Mouse (Mus musculus): Measurements from ENCODE around the gene Scyl3. TPM values are rescaled to one million over a fixed set of nuclear protein-coding genes. Genes with fewer than 3 reads are reported as not detected.

Scyl3 gene
- total and polyA plus RNA-seq, 2 experiments from 2014 or later: 7.3 to 11.2 TPM

GRCm38 (mm10) chr1:163930458-163930794, 1.5 kb downstream of the Scyl3 start:
- Histone ChIP-seq H3K4me2 (ENCODE audit: low read depth, low read length) (peak overlapping the region; percentile 88), H3K9ac (replicated peaks; ENCODE audit: low read depth, low read length) (peak overlapping the region; percentile 99), H3K27me3 (ENCODE audit: control insufficient read depth, insufficient read depth, low read length) (no peaks in the 10 kb centered on the region), H3K9me3 (replicated peaks; ENCODE audit: control insufficient read depth, low read length) (no peaks in the 10 kb centered on the region), H3K27ac (ENCODE audit: low read depth) (peak overlapping the region; percentile 60; the same call in 1 of the 2 replicates), H3K4me3 (ENCODE audit: low read depth, low read length) (peak overlapping the region; percentile 98), H3K36me3 (replicated peaks; ENCODE audit: control insufficient read depth, insufficient read depth, low read length) (peaks cover 22% of the 10 kb centered on the region), H3K4me1 (ENCODE audit: control insufficient read depth, insufficient read depth) (peaks cover 10% of the 10 kb centered on the region)
- peak; percentile 13 for DNase-seq (ENCODE audit: low spot score)
- ATAC-seq (ENCODE audit: insufficient read depth, low read depth): no peak; the same call in 1 of the 2 replicates
- WGBS: under 1% methylated on average over 12 of the region's 12 CpGs
- TF ChIP-seq EP300 (IDR thresholded peaks at IDR 0.05; ENCODE audit: low read depth): no peak
- no peak for TF ChIP-seq CTCF (IDR thresholded peaks at IDR 0.05; ENCODE audit: low read depth)

GRCm38 (mm10) chr1:163931801-163932200, 2.9 kb downstream of the Scyl3 start:
- Histone ChIP-seq H3K9ac (replicated peaks; ENCODE audit: low read depth, low read length) (no peak overlapping the region), H3K4me2 (ENCODE audit: low read depth, low read length) (no peak overlapping the region), H3K27me3 (ENCODE audit: control insufficient read depth, insufficient read depth, low read length) (no peaks in the 10 kb centered on the region), H3K4me3 (ENCODE audit: low read depth, low read length) (no peak overlapping the region), H3K4me1 (ENCODE audit: control insufficient read depth, insufficient read depth) (peaks cover 10% of the 10 kb centered on the region), H3K9me3 (replicated peaks; ENCODE audit: control insufficient read depth, low read length) (no peaks in the 10 kb centered on the region), H3K27ac (ENCODE audit: low read depth) (no peak overlapping the region), H3K36me3 (replicated peaks; ENCODE audit: control insufficient read depth, insufficient read depth, low read length) (peaks cover 35% of the 10 kb centered on the region)
- ATAC-seq (ENCODE audit: insufficient read depth, low read depth) (no peak), DNase-seq (ENCODE audit: low spot score) (no peak)
- 79% methylated on average over 8 of the region's 8 CpGs for WGBS
- TF ChIP-seq CTCF (IDR thresholded peaks at IDR 0.05; ENCODE audit: low read depth): no peak
- TF ChIP-seq EP300 (IDR thresholded peaks at IDR 0.05; ENCODE audit: low read depth): no peak

GRCm38 (mm10) chr1:163934591-163934990, 5.7 kb downstream of the Scyl3 start:
- Histone ChIP-seq H3K4me1 (ENCODE audit: control insufficient read depth, insufficient read depth) (peaks cover 7% of the 10 kb centered on the region), H3K9ac (replicated peaks; ENCODE audit: low read depth, low read length) (no peak overlapping the region), H3K27ac (ENCODE audit: low read depth) (no peak overlapping the region), H3K4me2 (ENCODE audit: low read depth, low read length) (no peak overlapping the region), H3K9me3 (replicated peaks; ENCODE audit: control insufficient read depth, low read length) (no peaks in the 10 kb centered on the region), H3K27me3 (ENCODE audit: control insufficient read depth, insufficient read depth, low read length) (no peaks in the 10 kb centered on the region), H3K4me3 (ENCODE audit: low read depth, low read length) (no peak overlapping the region), H3K36me3 (replicated peaks; ENCODE audit: control insufficient read depth, insufficient read depth, low read length) (peaks cover 59% of the 10 kb centered on the region)
- 56% methylated on average over 2 of the region's 2 CpGs for WGBS
- ATAC-seq (ENCODE audit: insufficient read depth, low read depth) (no peak), DNase-seq (ENCODE audit: low spot score) (no peak)
- no peak for TF ChIP-seq EP300 (IDR thresholded peaks at IDR 0.05; ENCODE audit: low read depth)
- TF ChIP-seq CTCF (IDR thresholded peaks at IDR 0.05; ENCODE audit: low read depth): no peak

DNA sequence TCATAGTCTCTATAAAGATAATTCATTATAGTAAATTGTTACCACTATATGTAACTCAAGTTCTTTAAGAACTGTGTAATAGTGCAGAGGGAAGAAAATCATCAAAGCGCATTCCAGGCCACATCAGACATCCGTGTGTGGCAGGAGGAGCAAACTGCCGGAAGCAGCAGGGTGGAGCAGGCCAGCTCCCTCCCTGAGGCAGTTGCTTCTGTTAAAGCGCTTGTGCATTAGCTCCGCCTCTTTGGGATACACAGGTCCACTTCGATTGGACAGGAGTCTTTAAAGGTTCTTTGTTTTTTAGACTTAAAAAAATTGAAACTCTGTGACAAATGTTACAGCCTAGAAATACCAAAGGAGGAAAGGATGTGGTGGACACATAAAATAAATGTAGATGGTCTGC, 13.2 kb downstream of the Scyl3 start:
- TF ChIP-seq CTCF (IDR thresholded peaks at IDR 0.05; ENCODE audit: low read depth) (no peak), EP300 (IDR thresholded peaks at IDR 0.05; ENCODE audit: low read depth) (no peak)
- H3K4me1 ChIP-seq (ENCODE audit: control insufficient read depth, insufficient read depth): no peaks in the 10 kb centered on the region
- 66% methylated on average over 6 of the region's 6 CpGs for WGBS
- H3K4me3 ChIP-seq (ENCODE audit: low read depth, low read length): no peak overlapping the region
- H3K9me3 ChIP-seq (replicated peaks; ENCODE audit: control insufficient read depth, low read length): no peaks in the 10 kb centered on the region
- DNase-seq (ENCODE audit: low spot score): no peak
- no peak overlapping the region for H3K9ac ChIP-seq (replicated peaks; ENCODE audit: low read depth, low read length)
- no peak overlapping the region for H3K4me2 ChIP-seq (ENCODE audit: low read depth, low read length)
- H3K27ac ChIP-seq (ENCODE audit: low read depth): no peak overlapping the region
- H3K36me3 ChIP-seq (replicated peaks; ENCODE audit: control insufficient read depth, insufficient read depth, low read length): peaks cover 89% of the 10 kb centered on the region
- H3K27me3 ChIP-seq (ENCODE audit: control insufficient read depth, insufficient read depth, low read length): no peaks in the 10 kb centered on the region
- ATAC-seq (ENCODE audit: insufficient read depth, low read depth): no peak

GRCm38 (mm10) chr1:163953396-163953795, 24.5 kb downstream of the Scyl3 start:
- no peaks in the 10 kb centered on the region for H3K27me3 ChIP-seq (ENCODE audit: control insufficient read depth, insufficient read depth, low read length)
- H3K9ac ChIP-seq (replicated peaks; ENCODE audit: low read depth, low read length): no peak overlapping the region
- 83% methylated on average over 2 of the region's 2 CpGs for WGBS
- DNase-seq (ENCODE audit: low spot score) (no peak), ATAC-seq (ENCODE audit: insufficient read depth, low read depth) (no peak)
- no peaks in the 10 kb centered on the region for H3K9me3 ChIP-seq (replicated peaks; ENCODE audit: control insufficient read depth, low read length)
- H3K4me2 ChIP-seq (ENCODE audit: low read depth, low read length): no peak overlapping the region
- H3K4me3 ChIP-seq (ENCODE audit: low read depth, low read length): no peak overlapping the region
- H3K4me1 ChIP-seq (ENCODE audit: control insufficient read depth, insufficient read depth): no peaks in the 10 kb centered on the region
- no peak overlapping the region for H3K27ac ChIP-seq (ENCODE audit: low read depth)
- peaks cover 70% of the 10 kb centered on the region for H3K36me3 ChIP-seq (replicated peaks; ENCODE audit: control insufficient read depth, insufficient read depth, low read length)
- TF ChIP-seq EP300 (IDR thresholded peaks at IDR 0.05; ENCODE audit: low read depth) (no peak), CTCF (IDR thresholded peaks at IDR 0.05; ENCODE audit: low read depth) (no peak)

GRCm38 (mm10) chr1:163958036-163958435, 29.1 kb downstream of the Scyl3 start:
- DNase-seq (ENCODE audit: low spot score) (no peak), ATAC-seq (ENCODE audit: insufficient read depth, low read depth) (no peak)
- Histone ChIP-seq H3K27me3 (ENCODE audit: control insufficient read depth, insufficient read depth, low read length) (no peaks in the 10 kb centered on the region), H3K27ac (ENCODE audit: low read depth) (no peak overlapping the region), H3K9ac (replicated peaks; ENCODE audit: low read depth, low read length) (no peak overlapping the region), H3K4me2 (ENCODE audit: low read depth, low read length) (no peak overlapping the region), H3K4me1 (ENCODE audit: control insufficient read depth, insufficient read depth) (no peaks in the 10 kb centered on the region), H3K36me3 (replicated peaks; ENCODE audit: control insufficient read depth, insufficient read depth, low read length) (peaks cover 38% of the 10 kb centered on the region), H3K4me3 (ENCODE audit: low read depth, low read length) (no peak overlapping the region), H3K9me3 (replicated peaks; ENCODE audit: control insufficient read depth, low read length) (no peaks in the 10 kb centered on the region)
- no peak for TF ChIP-seq CTCF (IDR thresholded peaks at IDR 0.05; ENCODE audit: low read depth)
- TF ChIP-seq EP300 (IDR thresholded peaks at IDR 0.05; ENCODE audit: low read depth): no peak
- WGBS: 73% methylated on average over 3 of the region's 3 CpGs
